Mouse (Mus musculus) G1E (cell line): ENCODE results near the gene Ubash3b.

ENCODE experiments used
- CTCF ChIP-seq: IDR thresholded peaks from 2 replicates; pipeline ENCODE4 v1.5.1; 2012; ENCODE audit warnings: low read depth, low read length, inconsistent platforms, mixed read lengths
- TAL1 ChIP-seq: conservative IDR thresholded peaks from 2 replicates; pipeline ENCODE4 v1.6.1; 2012; ENCODE audit warnings: low read depth, low read length, inconsistent platforms, mixed read lengths

DNA sequence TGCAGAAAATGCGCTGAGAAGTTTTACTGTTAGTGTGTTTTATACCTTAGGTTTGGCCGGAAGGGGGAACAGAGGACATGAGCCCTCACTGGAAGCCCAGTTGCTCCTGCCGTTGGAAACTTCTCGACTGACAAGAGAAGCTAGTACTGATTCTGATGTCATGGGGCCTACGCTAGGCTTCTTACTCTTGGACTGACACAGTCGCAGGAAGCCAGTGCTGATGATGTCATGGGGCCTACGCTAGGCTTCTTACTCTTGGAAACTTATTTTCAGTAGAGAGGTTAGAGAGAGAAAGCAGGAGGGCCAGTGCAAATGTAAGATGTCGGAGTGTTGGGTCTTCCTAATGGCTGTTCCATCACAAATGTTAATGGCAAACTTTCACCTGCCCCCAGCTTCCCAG, 57.8 kb downstream of the Ubash3b start:
- TF ChIP-seq CTCF (no peak), TAL1 (no peak)
